Mouse (Mus musculus) B cell, adult 67 days (primary cell): Measurements from ENCODE around the gene Ccl21b. TPM values are rescaled to one million over a fixed set of nuclear protein-coding genes. Genes with fewer than 3 reads are reported as not detected.

Source experiments
- total RNA-seq, 2 experiments: library from RNA; stranded (reverse); gene quantifications; 4 replicates each; pipeline ENCODE4 v1.2.4; 2023

Ccl21b gene
- not detected for total RNA-seq

DNA sequence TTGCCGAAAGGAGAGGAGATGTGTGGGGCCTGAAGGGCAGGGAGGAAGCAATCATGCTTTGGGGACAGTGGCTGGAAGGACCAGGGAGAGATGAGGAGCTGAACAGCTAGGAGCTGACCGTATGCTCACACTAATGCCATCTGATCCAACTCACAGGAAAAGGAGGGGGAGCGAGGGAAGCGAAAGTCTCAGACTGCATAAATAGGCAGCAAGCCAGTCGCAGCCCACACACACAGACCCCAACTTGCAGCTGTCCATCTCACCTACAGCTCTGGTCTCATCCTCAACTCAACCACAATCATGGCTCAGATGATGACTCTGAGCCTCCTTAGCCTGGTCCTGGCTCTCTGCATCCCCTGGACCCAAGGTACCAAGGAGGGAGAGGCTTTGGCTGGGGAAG, at the start of gene Ccl21b:
TSS of gene Ccl21b (plus strand) at position 301 of the 400 bp plus-strand sequence.

DNA sequence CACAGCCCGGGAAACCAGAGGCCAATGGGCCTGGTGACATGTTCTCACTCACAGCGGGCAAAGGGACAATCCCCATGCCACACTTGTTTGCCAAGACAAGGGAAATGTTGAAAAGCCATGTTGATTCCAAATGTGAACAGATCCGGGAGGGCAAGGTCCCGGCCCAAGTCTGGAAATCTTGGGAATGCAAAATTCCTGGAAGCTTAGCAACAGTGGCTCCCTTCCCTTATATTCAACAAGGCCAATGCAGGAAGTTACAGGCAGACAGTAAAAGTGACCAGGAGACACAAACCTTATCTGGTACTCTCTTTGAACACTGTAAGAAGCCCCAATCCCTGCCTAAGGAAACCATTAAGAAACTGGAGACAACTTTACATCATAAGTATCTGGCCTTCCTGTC, 15.2 kb upstream of the Ccl21b start, which contains the start of gene Gm10600:
TSS of gene Gm10600 (plus strand) at position 301 of the 400 bp plus-strand sequence.

DNA sequence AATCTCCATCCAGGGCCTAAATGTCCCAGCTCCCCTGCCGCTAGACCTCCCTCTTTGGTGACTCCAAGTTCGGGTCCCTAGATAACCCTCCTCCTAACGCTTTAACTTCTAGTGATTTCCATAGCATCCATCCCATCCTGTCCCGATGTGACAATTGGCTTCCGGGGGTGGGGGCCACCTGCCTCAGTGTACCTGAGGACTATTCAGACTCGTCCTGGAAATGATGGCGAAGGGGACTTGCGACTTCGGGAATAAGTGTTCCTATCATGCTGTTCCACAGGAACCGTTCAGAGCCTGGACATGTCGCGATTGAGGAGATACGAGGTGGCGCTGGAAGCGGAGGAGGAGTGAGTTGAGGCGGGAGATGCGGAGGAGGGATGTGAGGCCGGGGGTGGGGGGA, 38.4 kb downstream of the Ccl21b start, which contains the start of gene Gm21953:
TSS of gene Gm21953 (plus strand) at position 301 of the 400 bp plus-strand sequence.

Other genes with a start within 250 kb of the Ccl21b start
- gene Gm21093, start 221.0 kb upstream of the Ccl21b start, total RNA-seq: not detected
- gene Gm3893, start 164.6 kb upstream of the Ccl21b start, total RNA-seq: not detected
- not detected for gene Gm13304, start 140.9 kb upstream of the Ccl21b start, total RNA-seq
- gene Gm13306, start 102.3 kb upstream of the Ccl21b start, total RNA-seq: not detected
- gene Gm13305, start 87.2 kb upstream of the Ccl21b start, total RNA-seq: not detected
- gene Gm10600, start 15.1 kb upstream of the Ccl21b start, total RNA-seq: not detected
- not detected for gene Gm21953, start 38.5 kb downstream of the Ccl21b start, total RNA-seq
- not detected for gene Fam205a3, start 62.6 kb downstream of the Ccl21b start, total RNA-seq
- not detected for gene Gm21586, start 183.6 kb downstream of the Ccl21b start, total RNA-seq
- not detected for gene Gm2163, start 211.0 kb downstream of the Ccl21b start, total RNA-seq